Mouse (Mus musculus) right cerebral cortex, adult 2 months (tissue): ENCODE measurements around the gene Fubp3.

ENCODE experiments used
- DNase-seq, 2 experiments: peaks; one replicate each; pipeline ENCODE4 v3.0.0; 2021 to 2022; ENCODE audit warnings: low spot score in 2 of 2

Fubp3 gene

DNA sequence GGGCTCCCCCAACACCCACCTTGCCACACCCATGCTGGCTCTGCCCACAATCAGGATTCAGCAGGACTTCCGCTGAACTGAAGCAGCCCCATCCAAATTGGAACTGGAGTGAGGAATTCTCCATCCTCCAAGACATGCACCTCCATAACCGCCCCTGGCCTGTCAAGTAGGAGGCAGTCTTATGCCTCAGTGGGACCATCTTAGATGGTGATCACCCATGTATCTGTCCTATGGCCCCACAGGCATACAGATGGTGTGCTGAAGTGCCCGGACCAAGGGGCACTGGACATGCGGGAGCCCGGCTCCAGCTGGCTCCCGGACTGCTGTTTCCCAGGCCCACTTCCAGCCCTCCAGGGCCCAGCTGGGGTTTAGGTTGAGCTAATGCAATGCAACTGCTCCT, 46.8 kb downstream of the Fubp3 start:
- no peak for DNase-seq

DNA sequence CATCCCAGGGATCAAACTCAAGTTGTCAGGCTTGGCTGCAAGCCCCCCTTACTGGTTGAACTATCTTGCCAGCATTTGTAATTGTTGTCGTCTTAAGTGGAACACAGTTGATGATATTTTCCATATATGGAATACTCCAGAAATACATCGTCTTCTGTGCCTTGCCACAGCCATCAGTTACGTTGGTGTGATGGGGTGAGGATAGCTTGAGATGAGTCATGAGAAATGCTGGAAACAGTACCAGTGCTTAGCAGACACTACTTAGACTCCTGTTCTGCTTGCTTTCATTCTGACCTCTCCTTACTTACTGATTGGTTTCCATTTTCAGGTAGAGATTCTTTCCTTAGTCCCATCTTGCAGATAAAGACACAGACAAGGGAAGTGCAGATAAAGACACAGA, 61.1 kb downstream of the Fubp3 start:
- no peak for DNase-seq

DNA sequence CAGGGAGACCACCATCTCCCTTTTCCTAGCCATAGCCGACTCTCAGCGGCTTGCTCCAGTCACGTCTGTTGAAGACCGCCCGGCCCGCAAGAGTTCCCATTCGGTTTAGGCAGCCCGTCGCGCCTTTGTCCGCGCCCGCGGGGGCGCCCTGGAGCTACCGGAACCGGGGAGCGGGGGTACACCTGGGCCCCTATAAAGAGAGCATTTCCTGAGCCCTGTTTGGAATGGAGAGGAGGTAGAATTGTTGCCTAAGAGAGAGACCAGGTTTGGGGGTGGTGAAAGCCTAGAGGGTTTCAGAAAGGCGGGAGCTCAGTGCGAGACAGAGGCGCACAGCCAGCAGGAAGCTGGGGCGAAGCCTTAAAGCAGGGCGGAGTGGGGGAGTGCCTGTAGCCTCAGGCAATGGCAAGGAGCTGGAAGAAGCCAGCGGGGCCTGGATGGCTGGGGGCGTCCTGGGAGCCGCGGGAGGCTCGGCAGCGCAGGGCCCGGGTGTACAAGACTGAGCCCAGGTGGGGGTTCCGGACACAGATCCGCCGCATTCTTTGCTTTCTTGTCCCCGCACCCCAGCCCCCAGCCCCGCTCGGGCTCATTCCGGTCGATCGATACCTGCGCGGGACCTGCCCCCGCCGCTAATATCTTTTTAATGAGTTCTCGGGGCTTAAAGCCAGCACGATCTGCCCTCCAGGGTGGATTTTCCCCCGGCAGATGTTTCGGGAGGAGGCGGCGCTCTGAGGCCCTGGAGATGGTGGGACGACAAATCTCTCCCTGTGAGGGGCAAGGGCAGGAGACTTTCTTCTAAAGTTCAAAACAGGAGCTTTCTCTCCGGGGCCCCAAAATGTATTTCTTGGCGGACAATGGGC, 63.1 kb downstream of the Fubp3 start:
- DNase-seq = no peak

DNA sequence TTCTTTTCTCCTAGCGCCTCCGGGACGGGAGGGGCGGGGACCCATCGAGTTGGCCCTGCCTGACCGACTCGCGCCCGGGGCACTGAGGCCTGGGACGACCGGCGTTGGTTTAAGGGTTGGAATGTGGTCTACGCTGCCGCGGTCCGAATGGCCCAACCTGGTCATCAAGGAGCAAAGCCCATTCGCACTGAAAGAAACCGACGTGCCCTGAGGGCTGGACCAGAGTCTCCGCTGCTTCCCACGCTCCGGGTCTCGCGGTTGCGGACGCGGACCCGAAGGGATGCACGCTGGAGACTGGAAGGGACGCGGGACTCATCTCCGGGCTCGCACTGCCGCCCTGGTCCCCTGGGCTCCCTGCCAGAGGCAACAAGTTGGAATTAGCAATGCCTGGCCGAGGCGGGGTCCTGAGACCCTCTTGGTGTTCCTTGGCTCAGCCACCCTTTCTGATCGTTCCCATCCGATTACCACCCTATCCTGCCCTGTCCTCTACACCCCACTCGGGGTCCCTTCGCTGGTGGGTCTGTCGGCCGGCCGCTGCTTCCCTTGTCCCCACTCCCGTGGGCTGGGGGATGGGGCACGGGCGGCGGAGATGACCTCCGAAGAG, 63.8 kb downstream of the Fubp3 start:
- DNase-seq = no peak

DNA sequence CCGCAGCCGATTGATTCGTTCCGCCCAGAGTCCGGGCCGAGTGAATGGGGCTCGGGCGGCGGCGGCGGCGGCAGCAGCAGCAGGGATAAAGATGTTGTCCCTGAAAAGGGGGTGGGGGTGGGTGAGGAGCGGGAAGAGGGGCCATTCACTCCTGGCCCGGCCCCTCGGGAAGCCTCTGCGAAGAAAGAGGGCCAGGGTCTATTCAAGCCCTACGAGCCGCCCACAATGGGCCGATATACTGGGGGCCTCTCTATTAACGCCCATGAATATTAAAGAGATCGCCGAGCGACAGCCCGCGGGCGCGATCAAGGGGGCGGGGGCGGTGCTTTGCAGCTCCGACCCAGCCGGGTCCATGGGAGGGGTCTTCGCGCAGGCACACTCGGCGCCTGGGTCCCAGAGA, 64.3 kb downstream of the Fubp3 start:
- DNase-seq = no peak

DNA sequence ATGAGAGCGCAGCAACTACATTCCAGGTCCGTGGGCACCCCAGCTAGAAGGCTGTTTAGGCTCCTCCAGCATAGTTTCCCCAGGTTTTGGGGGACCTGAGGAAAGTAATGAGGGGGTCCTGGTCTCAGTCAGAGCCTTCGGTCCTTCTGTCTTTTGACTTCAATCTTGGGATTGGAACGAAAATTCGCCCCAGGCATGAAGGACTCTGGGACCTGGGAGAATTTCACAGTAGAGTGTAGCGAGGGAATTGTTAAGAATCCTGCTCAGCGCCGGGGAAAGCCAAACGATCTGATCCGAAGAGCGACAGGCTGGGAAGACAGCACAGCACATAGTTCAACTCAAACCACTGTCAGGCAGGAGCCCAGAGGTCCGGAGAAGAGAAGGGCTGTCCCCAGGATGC, 64.9 kb downstream of the Fubp3 start:
- no peak for DNase-seq

DNA sequence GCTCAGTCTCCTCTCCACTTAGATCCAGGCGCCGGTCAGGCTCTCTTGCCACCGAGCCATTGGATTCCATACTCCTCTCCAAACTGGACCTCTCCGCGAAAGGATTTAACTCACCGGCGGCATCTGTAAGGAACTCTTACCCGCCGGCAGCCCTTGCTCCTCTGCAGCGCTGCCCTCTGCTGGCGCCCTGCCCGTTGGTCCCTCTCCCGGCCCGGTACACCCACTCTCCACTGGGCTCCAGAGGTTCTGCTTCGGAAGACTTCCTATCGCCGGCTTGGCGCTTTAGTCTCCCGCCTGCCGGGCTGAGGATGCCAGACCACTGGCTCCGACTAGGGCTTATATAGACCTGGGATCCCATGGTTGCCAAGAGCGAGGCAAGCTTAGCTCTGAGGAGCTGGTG, 65.4 kb downstream of the Fubp3 start:
- DNase-seq = no peak

DNA sequence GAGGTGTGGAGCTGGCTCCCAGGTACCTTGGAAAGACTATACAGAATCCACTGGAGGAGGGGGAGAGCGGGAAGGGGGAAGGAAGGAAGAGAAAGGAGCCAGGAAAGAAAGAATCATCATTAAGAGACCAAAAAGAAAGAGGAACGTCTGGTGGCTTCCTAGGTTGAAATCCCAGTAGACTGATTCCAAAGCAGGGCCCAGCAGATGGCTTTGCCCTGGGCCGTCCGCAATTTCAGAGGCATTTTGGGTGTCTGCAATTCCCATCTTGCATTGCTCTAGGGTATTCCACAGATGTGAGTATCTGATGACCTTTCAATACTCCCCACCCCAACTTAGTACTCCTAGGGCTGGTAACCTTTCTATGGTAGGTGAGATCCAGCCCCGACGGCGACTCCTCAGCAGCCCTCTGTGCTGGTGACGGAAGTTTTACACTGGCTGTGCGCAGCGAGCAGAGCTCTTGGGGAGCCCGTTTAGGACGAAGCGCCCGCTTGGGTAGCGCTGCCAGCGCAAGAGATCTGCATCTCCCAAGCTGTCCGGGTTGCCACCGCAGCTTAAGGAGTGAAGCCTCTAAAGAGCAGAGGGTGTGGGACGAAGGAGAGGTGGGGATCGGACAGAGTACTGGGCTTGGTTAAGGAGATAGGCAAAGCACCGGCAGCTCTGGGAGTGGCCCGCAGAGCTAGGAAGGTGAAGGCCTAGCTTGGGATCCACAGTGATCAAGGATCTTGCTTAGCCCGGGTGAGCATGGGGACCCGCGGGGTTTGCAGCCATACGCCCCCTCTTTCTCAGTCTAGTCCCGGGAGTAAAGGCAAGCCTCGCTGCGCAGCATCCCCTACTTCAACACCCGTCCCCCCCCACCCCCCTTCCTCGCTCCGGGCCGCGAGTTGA, 66.4 kb downstream of the Fubp3 start:
- DNase-seq = no peak

DNA sequence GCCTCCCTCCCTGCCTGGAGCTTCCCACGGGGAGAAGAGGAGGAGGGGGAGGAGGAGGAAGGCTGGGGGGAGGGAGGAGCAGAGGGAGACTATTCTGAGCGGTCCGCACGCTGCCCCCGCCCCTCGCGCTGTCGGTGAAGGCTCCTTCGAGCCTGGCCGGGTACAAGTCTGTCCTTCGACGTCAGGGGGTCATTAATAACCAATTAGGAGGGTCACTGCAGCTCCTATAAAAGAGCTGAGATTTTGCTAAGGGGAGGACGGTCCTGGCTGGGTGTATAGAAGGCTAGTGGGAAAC, 67.0 kb downstream of the Fubp3 start:
- no peak for DNase-seq

DNA sequence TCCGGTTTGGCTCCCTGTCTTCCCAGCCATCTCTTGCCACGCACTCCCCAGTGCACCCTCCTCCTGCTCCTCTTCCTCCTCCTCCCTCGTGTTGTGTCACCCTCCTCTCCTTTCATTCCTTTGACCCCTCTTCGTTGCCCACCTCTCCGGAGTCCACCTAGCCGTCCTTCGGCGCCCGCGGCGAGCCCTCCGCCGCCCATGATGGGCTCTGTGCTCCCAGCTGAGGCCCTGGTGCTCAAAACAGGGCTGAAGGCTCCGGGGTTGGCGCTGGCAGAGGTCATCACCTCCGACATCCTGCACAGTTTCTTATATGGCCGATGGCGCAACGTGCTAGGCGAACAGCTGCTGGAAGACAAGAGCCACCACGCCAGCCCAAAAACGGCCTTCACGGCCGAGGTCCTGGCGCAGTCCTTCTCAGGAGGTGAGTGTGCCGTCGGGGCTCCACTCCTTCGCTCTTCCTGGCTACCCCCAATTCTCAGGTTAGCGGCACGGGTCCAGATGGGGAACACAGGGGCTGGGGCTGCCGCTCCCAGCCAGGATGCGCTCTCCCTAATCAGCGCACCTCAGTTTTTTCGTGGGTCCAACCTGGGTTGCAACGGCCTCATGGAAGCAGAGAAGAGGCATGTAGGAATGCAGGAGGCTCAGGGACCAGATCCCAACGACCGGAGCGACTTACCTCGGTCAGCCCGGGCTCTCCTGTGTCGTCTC, 67.6 kb downstream of the Fubp3 start, which contains the start of gene Prdm12:
TSS of gene Prdm12 (plus strand) at position 137 of the 708 bp plus-strand sequence.
- no peak for DNase-seq

DNA sequence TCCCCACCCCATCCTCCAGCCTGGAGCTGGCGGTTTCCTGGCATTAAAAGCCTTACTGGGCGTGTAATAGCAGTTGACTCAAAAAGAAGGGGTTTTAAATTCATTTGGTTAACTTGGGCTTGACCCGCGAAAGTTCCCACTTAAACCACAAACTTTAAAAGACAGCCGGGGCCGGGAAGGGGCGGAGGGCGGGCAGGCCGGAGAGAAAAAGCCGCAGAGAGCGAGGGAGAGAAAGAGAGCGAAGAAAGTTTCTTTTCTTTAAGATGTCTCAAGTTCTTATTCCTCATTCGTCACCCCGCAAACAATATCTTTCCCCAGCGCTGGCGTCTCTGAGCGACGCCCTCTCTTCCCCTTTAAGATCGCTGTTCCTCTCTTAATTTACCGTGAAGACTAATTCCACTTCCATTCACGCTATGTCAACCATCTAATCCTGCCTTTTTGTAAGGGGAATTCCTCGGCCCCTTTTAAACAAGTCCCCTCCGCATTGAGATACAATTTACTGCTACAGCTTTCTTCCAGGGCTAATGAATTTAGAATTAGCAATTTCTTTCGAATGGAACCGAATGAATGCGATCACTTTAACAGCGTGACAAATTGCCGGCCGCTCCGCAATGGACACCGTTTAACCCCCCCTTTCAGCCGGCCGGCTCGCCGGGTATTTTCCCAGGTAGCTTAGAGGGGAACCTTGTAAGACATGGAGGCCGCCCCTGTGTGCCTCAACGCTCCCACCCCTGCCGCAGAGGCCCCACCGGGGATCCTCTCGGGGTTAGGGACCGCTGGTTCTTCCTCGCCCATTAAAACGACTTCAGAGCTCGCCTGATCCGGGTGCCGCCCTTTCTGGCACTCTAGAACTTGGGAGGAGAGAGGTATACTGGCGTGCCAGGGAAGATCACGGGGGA, 68.4 kb downstream of the Fubp3 start:
- DNase-seq = no peak

DNA sequence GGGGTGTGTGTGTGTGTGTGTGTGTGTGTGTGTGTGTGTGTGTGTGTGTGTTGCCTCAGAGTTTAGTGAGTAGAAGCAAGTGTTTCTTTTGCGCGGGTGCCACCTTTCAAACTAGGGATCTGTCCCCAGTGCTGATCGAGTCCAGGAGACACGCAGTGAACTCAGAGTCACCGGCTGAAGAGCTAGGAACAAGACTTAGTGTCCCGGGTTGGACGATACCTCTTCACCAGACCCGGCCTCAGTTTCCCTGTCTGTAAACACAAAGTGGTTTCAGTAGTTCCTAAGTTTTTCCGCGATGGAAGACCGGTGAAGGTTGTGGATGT, 69.0 kb downstream of the Fubp3 start:
- no peak for DNase-seq

DNA sequence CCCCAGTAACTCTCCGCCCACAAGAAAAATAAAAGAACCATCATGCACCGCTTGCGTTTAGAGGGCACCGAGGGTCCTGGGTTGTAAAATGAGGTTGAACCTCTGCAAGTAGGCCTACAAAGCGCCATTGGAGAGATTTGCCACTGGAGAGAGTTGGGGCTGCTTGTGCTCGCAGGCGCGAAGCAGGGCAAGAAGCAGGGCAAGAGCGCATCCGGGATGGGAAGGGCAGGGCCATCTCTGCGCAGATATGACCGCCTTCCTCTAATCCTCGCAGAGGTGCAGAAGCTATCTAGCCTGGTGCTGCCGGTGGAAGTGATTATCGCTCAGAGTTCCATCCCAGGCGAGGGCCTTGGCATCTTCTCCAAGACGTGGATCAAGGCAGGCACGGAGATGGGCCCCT, 69.5 kb downstream of the Fubp3 start:
- no peak for DNase-seq

DNA sequence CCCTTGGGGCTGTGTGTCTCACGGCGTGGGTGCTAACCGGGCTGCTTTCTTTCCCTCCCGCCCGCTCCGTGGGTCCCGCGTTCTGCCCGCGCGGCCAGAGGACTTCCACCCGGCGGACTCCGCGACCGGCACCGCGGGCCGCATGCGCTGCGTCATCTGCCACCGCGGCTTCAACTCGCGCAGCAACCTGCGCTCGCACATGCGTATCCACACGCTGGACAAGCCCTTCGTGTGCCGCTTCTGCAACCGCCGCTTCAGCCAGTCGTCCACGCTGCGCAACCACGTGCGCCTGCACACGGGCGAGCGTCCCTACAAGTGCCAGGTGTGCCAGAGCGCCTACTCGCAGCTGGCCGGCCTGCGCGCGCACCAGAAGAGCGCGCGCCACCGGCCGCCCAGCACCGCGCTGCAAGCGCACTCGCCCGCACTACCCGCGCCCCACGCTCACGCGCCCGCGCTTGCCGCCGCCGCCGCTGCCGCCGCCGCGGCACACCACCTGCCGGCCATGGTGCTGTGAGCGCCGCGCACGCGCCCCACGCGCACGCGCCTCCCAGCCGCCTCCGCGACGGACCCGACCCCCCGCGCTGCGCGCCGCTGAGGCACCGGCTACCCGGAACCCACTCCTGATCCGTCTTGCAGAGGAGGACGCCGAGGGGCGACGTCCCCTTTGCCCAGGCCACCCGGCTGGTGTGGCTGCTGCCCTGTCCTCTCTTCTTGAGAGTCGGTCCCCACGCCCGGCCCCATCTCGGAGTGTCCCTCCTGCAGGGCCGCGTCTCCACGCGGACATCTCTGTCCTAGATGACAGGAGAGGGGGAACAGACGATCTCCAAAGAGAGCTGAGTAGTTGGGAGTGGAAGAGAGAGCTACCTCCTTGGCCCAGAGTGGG, 81.8 kb downstream of the Fubp3 start:
- peak; percentile 74 to 79 for DNase-seq

DNA sequence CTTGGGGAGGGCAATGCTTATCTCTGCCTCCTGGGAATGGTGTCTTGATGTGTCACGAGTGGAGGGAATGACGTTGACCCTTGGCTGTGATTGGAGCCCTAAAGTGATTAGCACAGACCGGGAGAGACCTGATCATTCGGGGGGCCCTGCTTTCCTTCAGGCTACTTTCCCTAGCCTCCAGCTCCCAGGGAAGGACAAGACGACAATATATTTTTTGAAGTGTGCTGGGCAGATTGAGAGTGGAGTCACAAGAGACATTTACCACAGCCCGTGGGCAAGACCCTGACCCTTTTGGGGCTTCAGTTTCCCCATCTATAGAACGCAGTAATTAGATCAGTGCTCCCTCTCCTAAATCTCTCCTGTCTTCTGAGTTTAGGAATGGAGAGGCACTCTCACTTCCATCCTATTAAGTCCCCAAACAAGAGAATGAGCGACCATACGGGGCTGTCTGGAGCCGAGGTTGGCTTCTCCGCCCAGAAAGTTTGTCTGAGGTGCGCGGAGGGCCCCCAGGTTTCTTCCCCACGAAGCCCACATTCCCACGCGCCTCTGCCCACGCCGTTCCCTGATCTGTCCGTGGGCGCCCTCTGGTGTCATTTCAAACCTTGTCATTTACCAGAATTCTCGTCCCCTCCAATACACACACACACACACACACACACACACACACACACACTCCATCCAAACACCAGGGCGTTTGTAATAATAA, 82.6 kb downstream of the Fubp3 start:
- DNase-seq = peak; percentile 82

DNA sequence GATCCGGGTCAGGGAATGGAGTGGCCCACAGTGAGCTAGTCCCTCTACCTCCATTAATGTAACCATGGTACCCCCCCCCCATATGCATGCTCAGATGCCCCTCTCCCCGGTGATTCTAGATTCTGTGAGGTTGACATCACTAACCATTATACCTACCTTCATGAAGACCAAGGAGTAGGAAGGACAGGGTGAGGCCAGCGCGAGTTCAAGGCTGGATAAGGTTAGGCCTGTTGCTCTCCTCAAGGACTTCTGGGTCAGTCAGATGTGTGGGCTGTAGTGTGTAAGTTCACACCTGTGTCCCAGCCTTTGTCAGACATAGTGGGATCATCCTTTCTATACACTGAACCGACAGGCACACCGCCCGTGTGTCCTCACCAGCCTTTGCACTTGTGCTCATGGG, 83.9 kb downstream of the Fubp3 start:
- no peak for DNase-seq

DNA sequence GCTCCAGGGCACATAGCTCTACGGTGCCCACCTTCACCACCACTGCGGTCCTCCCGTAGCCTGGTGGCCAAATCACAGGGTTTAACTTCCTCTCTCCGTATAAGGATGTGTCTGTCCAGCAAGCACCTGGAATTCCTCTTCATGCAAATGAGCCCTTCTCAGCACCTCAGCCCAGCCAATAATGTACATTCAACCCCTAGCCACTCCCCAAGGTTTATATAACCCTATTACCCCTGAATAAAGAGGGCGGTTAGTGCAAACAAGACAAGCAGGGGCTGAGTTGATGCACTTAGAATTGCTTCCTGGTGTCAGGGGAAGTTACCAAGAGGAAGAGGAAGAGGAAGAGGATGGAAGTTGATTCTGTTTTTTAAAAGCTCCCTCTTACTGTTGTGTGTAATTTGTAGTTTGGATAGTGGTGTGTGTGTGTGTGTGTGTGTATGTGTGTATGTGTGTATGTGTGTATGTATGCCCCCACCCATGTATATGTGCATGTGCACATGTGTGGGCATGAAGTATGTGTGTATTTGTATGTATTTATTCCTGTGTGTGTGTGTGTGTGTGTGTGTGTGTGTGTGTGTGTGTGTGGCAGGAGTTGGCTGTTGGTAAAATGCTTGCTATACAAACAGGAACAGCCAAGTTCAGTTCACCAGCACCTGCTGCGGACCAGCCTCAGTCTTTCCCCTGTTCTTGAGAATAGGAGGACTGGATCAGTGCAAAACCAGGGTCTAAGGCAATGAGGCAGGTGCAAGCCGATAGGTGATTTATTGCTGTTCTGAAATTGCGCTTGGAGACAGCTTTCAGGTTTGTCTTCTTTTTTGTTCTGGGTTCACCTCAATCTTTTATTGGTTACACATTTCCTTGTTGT, 90.7 kb downstream of the Fubp3 start:
- DNase-seq = no peak

DNA sequence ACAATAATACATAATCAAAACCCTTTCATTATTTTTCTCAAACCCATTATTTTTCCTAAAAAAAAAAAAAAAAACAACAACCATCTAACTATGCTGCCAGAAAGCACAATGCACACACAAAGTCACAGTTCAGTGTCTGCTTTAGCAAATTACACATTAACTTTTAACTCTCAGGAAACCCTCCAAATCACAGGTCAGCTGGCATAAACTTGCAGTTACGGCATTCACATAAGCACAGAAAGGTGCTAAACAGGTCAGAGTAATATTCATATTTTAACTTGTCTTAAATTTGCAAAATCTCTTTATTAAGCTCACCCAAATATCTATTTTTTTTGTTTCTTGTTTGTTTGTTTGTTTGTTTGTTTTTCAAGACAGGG, 91.3 kb downstream of the Fubp3 start:
- no peak for DNase-seq
